Mouse (Mus musculus): ENCODE measurements around the gene Podxl2. TPM values are rescaled to one million over a fixed set of nuclear protein-coding genes. Genes with fewer than 3 reads are reported as not detected.

Podxl2 gene
- 6.6 TPM in 1 of 2 replicates, not detected in the other for total RNA-seq (2014; fragmentation: Nextera tagmentation)
- total RNA-seq (2017), result not detected in 2 replicates

DNA sequence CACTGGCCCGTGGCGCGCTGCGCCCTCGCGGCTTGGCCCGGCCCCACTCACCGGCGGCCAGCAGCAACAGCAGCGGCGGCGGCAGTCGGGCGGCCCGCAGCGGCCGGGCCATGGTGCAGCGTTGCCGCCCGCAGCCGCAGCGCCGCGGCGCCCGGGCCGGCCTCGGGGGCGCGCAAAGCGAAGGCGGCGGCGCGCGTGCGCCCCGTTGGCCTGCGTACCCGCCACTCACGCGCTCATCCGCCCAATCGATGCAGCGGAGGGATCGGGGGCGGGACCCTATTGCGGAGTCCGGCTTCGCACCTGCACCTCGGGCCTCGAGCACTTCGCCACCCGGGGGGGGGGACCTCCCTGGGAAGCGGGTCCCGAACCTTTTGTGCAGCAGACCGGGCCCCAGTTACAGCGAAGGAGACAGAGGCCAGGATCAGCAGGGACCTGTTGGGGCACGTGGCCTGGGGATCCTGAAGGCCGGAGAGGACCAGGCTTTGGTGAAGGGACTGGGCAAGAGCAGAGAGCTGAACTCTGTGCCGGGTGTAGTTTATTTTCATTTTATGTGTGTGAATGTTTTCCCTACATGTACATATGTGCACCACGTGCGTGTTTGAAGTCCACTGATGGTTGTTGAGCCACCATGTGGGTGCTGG is at the start of gene Podxl2:
Gene Podxl2, minus strand, starts transcription at position 177 of the 641 bp plus-strand sequence.
- ATAC-seq (replicated peaks; ENCODE audit: low FRiP score, low TSS enrichment, poor library complexity, severe bottlenecking), result peak; percentile 18; the same call in 1 of the 2 replicates

DNA sequence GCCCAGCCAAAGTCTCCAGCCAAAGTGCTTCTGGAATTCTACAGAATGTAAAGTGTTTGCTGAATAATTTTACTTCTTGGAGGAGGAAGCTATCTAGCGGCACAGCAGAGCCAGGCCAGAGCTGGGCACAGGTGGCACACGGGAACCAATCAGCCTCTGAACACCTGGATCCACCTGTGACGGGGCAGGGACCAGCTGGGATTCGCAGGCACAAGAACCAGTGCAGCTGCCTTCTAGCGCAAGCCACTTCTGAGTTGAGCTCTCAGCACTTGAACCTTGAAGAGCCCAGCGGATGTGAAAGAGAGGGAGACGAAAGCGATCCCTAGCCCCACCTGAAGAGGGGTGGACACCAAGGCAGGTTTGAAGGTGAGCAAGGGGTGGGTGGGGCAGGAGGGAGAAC is 44.0 kb upstream of the Podxl2 start:
- ATAC-seq (replicated peaks; ENCODE audit: low FRiP score, low TSS enrichment, poor library complexity, severe bottlenecking), result no peak

DNA sequence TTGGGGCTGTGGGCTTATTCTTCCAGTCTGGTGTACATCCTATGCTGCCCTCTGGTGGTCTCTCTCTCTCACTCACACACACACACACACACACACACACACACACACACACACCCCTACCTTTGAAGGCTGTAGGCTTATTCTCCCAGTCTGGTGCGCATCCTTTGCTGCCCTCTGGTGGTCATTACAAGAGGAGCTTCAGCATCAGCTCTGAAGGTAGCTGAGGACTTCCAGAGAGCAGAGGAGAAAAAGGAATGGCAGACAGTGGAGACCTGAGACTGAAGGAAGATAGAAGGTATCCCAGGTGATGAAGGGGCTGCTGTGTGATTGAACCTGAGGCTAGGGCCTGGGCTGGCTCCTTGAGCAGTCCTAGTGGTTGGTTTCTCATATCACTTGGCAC is 41.3 kb upstream of the Podxl2 start:
- peak; percentile 16; the same call in 1 of the 2 replicates for ATAC-seq (replicated peaks; ENCODE audit: low FRiP score, low TSS enrichment, poor library complexity, severe bottlenecking)

DNA sequence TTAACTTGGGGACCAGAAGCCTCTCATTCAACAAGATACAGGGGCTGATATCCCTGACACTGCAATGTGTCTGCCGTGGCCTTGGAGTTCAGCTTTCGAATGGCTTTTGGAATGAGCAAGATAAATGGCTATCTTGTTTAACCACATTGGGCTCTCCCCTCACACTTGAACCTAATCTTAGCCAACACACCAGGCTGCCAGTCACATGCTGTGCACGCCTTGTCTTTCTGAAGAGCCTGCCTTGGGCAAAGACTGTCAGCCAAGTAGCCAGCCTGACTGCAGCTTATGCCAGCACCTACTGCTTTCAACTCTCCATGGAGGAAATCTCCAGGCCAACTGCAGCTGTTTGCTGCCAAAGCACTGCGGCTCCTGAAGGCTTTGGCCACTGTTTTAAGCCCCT is 40.7 kb upstream of the Podxl2 start:
- peak; percentile 91 for ATAC-seq (replicated peaks; ENCODE audit: low FRiP score, low TSS enrichment, poor library complexity, severe bottlenecking)

DNA sequence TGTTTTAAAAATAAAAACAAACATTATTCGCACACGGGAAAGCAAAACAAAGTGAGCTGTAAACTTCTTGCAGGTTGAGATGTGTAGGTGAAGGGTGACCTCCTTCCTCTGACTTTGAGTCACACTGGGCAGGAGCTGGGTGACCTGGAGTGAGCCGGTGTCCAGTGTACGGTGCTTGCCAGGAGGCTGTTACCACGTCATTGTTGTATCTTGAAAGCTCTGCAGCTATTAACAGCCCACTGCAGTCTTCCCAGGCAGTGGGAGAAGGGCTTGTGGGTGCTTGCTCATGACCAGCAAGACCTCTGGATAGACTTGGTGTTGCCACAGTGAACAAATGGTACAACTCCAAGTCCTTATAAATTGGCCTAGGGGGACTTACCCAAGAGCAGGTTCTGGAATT is 40.0 kb upstream of the Podxl2 start:
- no peak for ATAC-seq (replicated peaks; ENCODE audit: low FRiP score, low TSS enrichment, poor library complexity, severe bottlenecking)

DNA sequence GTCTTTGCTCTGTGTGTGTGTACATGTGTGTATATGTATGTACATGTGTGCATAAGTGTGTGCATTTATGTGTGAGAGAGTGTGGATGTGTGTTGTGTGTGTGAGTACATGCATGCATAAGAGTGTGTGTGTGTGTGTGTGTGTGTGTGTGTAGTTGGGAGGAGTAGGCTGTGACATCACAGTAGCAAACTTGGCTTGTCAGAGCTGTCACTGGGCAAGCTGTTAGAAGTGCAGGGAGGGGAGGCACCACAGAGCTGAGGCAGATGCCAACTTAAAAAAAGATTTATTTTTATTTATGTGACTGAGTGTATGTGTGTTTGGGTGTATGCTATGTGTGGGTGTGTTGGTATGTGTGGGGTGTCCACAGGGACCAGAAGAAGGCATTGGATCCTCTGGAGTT is 38.6 kb upstream of the Podxl2 start:
- no peak for ATAC-seq (replicated peaks; ENCODE audit: low FRiP score, low TSS enrichment, poor library complexity, severe bottlenecking)

DNA sequence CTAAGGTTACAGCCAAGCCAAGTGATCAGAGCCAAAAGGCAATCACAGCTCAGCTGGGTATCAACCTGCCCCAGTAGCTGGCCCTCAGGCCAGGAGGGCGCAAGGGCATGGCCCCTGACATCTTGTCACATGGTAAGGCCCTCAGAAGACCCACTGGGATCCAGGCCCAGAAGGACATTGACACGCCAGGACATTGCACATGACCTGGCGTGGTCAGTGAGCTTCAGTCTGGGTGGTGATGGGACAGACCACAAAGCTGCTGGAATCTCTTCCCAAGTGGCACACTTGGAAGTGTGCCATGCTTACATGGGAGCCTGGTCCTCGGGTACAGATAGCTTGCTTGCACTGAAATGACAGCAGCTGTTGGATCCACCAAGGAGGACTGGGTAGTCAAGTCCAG is 38.2 kb upstream of the Podxl2 start:
- no peak for ATAC-seq (replicated peaks; ENCODE audit: low FRiP score, low TSS enrichment, poor library complexity, severe bottlenecking)

DNA sequence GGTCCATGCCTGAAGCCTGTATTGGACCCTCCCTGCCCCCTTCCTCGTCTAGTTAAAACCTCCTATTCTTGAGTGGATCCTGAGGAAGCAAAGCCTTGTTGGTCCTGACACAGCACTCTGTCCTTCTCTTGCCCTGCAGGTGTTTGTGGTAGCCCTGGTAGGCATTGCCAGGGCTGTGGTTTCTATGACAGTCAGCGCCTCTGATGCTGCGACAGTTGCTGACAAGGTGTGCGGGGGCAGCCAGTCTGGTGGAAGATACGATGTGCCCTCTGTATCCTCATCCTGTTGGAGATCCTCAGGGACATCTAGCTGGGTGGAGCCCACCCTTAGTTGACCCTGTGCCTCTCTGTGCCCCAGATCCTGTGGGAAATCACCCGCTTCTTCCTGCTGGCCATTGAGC is 34.3 kb upstream of the Podxl2 start:
- no peak for ATAC-seq (replicated peaks; ENCODE audit: low FRiP score, low TSS enrichment, poor library complexity, severe bottlenecking)

DNA sequence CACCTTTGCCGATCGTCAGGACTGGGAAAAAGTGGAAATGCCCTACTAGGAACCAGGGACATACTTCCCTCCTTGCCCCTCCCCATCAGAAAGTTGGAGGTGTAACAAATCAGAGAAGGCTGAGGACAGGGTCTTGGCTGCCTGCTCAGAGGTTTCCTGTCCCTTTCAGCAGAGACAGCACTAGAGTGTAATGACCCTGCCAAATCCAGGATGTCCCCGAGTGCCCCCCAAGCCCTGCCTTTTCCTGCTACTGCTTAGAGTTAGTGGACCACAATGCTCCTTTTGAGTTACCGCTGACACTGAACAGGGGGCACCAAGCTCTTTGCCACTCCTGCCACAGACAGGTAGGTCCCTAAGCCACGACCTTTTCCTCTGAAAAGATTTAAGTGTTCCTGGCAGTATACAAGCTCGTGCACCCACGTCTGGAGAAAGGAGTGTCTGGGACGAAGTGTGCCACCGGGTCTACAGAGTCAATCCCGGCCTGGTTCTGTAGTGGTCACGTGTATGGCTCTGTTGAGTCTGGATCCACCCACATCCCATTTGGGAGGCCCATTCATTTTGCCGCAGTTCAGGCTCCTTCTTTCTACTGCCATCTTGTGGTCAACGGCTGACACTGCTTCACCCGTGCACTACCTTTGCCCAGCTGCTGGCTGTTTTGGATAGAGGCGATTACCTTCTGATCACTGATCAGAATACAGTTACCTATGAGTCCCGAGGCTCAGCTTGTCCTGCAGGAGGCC is 31.7 kb upstream of the Podxl2 start:
- peak; percentile 48 for ATAC-seq (replicated peaks; ENCODE audit: low FRiP score, low TSS enrichment, poor library complexity, severe bottlenecking)

DNA sequence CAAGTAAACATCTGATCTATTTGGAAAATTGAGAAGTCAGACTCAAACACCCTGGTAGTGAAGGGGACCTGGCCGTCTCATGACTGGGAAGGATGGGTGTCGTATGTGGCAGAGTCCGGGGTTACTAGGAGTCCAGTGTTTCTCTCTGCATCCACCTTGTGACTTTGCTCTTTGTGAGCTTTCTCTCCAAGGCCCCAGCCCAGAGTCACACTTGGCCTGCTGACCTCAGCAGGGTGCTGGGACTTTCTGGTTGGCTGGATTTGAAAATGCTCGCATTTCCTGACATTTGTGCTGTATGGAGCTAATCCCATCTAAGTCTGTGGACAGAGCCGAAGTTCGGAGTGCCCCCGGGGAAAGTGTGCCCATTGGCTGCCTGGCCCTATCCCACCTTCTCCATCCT is 30.2 kb upstream of the Podxl2 start:
- ATAC-seq (replicated peaks; ENCODE audit: low FRiP score, low TSS enrichment, poor library complexity, severe bottlenecking), result no peak

DNA sequence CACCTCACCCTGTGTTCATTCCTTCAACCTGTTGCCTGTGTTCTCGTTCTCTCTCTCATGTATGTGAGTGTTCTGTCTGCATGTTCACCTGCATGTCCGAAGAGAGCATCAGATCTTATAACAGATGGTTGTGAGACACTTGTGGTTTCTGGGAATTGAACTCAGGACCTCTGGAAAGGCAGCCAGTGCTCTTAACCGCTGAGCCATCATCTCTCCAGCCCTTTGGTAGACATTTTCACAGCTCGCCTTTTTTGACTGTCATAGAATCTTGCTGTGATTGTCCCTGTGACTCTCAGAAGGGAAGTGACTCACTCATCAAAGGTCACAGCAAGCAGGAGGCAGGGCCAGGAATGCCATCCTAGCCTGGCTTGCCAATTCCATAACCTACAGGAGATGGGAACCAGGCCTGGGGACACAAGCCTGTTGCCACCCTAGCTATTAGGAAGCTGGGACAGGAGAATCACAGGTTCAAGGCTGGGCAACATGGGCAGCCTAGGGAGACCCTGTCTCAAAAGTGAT is 29.7 kb upstream of the Podxl2 start:
- no peak for ATAC-seq (replicated peaks; ENCODE audit: low FRiP score, low TSS enrichment, poor library complexity, severe bottlenecking)

DNA sequence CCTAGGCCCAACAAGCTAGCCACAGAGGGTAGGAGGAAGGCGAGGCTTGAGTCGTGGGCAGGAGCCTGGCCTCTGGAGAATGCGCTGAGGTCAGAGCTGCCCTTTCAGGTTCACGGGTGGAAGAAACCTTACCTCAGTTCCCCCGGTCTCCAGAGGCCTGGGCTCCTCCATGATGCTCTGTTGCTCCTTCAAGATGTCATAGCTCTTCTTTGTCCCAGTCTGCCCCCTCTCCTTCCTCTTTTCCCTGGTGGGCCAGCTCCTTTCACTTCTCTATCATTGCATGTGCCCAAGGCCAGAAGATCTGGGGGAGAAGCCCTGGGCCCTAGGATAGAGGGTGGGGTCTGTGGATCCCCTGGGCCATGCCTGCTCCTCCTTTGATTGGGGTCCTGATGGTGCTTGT is 28.9 kb upstream of the Podxl2 start:
- no peak for ATAC-seq (replicated peaks; ENCODE audit: low FRiP score, low TSS enrichment, poor library complexity, severe bottlenecking)

DNA sequence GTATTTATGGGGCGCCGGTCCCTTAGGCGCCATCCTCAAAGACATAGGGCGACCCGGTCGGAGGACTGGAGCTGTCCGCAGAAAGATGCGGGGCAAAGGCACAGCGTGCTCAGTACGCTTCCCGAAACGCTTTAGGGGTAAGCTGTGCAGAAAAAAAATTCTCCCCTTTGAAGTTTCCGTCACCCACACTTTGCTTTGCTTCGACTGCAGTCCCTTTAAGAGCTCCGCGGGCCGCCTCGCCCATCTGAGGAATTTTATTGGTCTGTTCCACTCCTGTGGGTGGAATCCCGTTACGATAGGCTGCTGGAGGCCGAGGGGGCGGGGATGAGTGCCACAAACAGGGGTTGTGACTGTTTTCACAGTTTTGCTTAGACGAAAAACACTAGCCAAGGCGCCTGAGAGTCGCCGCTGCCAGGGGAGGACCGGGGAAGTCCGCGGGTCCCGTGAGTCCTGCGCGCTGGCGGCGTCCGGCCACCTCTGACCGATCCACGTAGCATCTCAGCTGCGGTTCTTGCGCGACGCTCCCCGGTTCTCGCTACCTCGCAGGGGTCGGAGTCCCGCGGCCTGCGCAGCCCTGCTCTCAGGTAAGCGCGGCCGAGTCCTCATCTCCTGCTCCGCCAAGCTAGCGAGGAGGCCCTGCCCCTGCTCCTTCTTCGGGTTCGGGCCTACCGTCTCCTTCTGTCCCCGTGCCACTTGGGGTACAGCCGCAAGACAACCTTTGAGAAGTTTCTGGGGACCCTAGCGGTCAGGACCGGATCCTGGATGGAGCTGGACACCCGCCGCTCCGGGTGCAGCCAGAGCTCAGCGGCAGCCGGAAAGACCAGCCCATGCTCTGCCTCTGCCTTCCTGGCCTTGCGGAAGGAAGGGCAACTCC is 27.3 kb upstream of the Podxl2 start, which contains the start of gene Tpra1:
Gene Tpra1, plus strand, starts transcription at position 305 of the 874 bp plus-strand sequence.
- peak; percentile 80 for ATAC-seq (replicated peaks; ENCODE audit: low FRiP score, low TSS enrichment, poor library complexity, severe bottlenecking)

DNA sequence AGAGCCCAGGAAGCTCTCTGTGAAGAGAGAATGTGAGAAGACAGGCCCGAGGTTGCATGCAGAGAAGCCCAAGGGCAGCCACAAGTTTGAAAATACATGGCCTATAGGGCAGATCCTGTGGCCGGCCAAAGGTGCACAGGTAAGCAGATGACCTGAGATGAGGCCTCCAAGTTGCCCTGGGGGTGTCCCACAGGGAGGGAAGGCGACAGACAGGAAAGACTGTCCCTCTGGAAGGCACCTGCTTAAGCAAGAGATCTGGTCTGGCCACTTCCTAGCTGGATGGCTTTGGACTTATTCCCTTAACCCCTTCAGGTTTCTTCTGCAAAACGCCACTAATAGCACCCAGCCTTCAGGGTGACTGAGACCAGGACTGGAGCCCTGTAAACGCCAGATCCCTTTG is 26.6 kb upstream of the Podxl2 start:
- no peak for ATAC-seq (replicated peaks; ENCODE audit: low FRiP score, low TSS enrichment, poor library complexity, severe bottlenecking)

DNA sequence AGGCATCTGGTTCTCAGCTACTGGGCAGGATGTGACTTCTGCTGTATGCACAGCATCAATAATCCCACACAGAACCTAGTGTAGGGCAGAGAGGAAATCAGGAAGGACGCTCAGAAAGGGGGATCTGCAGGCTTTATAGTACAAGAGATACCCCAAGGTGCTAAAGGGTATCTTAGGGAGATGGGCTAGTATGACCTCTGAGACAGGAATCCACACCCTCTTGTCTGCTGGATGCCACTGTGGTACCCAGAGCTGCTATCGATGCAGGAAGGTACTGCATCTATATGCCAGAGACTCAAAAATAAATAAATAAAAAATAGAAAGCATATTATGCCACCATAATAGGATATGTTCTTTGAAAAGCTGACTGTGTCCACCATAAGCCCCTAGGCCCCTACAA is 24.8 kb upstream of the Podxl2 start:
- ATAC-seq (replicated peaks; ENCODE audit: low FRiP score, low TSS enrichment, poor library complexity, severe bottlenecking), result no peak

DNA sequence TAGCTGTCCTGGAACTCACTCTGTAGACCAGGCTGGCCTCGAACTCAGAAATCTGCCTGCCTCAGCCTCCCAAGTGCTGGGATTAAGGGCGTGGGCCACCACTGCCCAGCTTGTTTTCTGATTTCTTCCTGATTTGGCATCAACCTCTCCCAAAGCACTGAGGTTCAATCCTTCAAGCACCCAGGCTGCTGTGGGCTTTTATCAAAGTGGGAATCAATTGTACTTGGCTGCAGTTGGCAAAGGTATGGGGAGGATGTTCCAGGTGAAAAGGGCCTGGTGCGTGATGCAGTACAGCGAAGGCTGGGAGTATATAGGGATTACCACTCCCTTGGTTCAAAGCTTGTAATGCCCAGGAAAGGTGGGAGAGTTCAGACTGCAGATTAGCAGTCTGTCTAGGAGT is 24.2 kb upstream of the Podxl2 start:
- no peak for ATAC-seq (replicated peaks; ENCODE audit: low FRiP score, low TSS enrichment, poor library complexity, severe bottlenecking)

DNA sequence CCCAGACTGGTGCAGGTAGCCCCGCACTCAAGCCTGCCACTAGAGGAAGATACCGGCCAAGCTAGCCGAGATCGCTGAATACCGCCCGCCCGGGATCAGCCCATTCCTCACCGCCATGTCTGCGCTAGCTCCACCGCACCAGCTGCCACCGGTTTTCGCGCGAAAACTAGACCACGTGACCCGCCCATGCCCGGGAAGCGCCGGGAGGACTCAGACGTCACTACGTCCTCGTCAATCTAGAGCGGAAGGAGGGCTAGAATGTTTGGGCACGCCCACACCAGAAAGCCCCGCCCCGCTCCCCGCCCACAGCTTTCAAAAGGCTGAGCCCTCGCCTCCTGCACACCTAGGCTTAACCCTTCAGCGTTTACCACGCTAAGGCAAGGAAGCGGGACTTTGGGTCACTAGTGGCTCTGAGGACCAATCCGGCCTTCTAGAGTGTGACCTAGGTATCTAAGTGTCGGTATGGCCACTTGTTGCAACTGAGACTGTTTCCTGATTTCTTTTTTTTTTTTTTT is 23.7 kb upstream of the Podxl2 start, which contains the start of gene Mcm2:
Gene Mcm2, minus strand, starts transcription at position 247 of the 515 bp plus-strand sequence.
- ATAC-seq (replicated peaks; ENCODE audit: low FRiP score, low TSS enrichment, poor library complexity, severe bottlenecking), result peak; percentile 70

DNA sequence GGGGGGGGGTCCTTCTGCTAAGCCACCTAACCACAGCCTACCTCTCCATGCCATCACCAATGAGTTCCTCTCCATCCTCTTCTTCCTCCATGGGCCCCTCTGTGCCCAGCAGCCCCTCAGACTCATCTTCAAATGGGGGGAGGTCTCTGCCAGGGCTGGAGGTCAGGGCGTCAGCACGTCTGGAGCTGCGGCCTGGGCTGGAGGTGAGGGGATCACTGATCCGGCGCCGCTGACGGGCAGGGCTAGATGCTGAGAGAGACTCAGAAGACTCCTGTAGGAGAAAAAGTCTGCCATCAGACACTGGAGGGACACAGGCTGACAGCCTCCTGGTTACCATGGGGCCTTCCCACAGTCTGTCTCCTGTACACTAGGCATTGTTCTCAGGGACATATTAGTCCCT is 22.4 kb upstream of the Podxl2 start:
- ATAC-seq (replicated peaks; ENCODE audit: low FRiP score, low TSS enrichment, poor library complexity, severe bottlenecking), result no peak

DNA sequence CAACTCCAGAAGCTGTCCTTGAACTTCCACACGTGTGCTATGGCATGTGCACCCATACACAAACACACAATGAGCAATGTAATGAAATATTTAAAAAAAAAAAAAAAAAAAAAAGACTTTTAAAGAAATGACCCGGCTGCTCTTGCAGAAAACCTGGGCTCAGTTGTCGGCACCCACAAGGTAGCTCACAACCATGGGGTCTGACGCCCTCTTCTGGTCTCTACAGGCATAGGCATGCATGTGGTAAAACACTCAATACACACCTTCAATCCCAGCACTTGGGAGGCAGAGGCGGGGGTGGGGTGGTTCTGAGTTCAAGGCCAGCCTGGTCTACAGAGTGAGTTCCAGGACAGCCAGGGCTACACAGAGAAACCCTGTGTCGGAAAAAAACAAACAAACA is 21.1 kb upstream of the Podxl2 start:
- no peak for ATAC-seq (replicated peaks; ENCODE audit: low FRiP score, low TSS enrichment, poor library complexity, severe bottlenecking)

DNA sequence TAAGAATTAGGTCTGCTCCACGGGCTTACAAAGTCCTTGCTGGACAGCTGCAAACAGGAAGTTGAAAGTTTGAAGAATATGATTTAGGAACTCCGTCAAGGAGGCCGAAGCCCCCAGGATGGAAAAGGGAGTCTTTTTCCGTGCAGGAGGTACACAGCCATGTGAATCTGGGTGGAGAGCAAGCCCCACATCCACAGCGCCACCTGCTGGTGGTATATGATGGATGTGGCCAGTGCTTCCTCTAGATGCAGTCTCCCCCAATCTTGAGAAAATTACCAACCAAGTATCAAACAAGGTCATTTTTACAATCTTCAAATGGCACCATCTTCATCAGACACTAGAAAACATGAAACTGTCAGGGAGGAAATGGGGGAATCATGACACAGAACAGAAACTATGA is 18.7 kb upstream of the Podxl2 start:
- peak; percentile 38; the same call in 1 of the 2 replicates for ATAC-seq (replicated peaks; ENCODE audit: low FRiP score, low TSS enrichment, poor library complexity, severe bottlenecking)
